Comparison of ENCODE assay signal across 8 mouse cellular contexts in the genomic region with DNA sequence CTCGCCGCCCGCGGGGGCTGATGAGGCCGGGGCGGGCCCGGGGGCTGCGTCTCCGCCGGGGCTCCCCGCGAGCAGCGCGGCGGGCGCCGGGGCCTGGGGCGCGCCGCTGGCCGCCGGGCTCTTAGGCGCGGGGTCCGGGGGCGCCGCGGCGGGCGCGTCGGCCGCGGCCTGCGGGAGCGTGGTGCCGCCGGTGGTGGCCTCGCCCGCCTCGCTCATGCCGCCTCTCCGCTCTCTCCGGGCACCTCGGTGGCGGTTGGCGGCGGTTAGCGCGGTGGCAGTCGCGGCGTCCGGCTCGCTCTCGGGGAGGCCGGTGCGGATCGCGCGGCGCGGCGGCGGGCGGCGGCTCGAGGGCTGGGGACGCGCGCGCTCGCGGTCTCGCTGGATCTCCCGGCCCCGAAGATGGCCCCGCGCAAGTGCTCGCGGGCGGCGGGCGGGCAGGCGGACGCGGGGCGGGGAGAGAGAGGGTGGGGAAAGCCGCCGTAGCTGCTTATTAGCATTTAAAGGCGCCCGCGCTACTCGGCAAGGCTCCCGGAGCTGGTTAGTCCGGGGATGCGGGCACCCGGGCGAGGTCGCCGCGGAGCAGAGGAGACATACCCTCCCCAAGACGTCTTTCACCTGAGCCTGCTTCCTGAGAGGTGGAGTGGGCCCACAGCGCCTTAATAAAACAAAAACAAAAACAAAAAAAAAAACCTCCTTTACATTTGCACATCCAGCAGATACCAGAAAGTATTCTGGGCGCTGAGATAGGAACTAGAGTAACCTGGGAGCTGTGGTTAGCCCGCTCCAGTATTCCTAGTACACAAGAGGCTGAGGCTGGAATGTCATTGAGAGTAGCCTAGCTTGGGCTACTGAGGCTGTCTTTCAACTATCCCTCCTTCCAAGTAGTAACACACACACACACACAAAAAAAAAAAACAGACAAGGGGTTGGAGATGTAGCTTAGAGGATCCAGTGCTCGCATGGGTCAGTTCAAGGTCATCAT. TPM values are rescaled to one million over a fixed set of nuclear protein-coding genes. Genes with fewer than 3 reads are reported as not detected.
DNase-seq lines count a peak whose midpoint lies in the region; ATAC-seq lines count a peak whose summit lies in the region.

Gene Ybx3 (minus strand): TSS at position 437 of the 982 bp plus-strand sequence.

- ATAC-seq in erythroid progenitor cell, adult 5-6 weeks (replicated peaks; ENCODE audit: low FRiP score, poor library complexity, severe bottlenecking): peak; percentile 73
- ATAC-seq in heart, embryonic 13.5 days (ENCODE audit: extremely low read depth, insufficient number of reproducible peaks, low FRiP score, low TSS enrichment): peak; percentile 69
- ATAC-seq in liver, embryonic 11.5 days (replicated peaks; ENCODE audit: low FRiP score): peak; percentile 85

- H3K9ac ChIP-seq in heart, embryonic 13.5 days: peak within 1 kb of the TSS; percentile 98
- H3K9ac ChIP-seq in liver, embryonic 11.5 days (ENCODE audit: low read depth, low read length): peak within 1 kb of the TSS; percentile 97

- H3K9me3 ChIP-seq in heart, embryonic 13.5 days: no peaks in the 10 kb centered on the region
- no peaks in the 10 kb centered on the region for H3K9me3 ChIP-seq in liver, embryonic 11.5 days (ENCODE audit: control insufficient read depth, low read length)

- DNase-seq in CD4-positive, CD25-positive, alpha-beta regulatory T cell, adult 2 months (ENCODE audit: low read depth, low spot score): peak; percentile 82
- DNase-seq in brain, embryonic 18.5 days (ENCODE audit: low read depth, low spot score): peak; percentile 64
- peak; percentile 93 for DNase-seq in kidney, postnatal 10 days
- peak; percentile 86 for DNase-seq in liver, embryonic 11.5 days (ENCODE audit: low spot score)
- DNase-seq in naive thymus-derived CD4-positive, alpha-beta T cell, adult 2 months (ENCODE audit: low read depth): peak; percentile 49
- DNase-seq in splenic B cell, adult 2 months (ENCODE audit: low read depth, low spot score): peak; percentile 77

- H3K4me2 ChIP-seq in heart, embryonic 13.5 days: peak within 1 kb of the TSS; percentile 94
- H3K4me2 ChIP-seq in liver, embryonic 11.5 days: peak within 1 kb of the TSS; percentile 71

- H3K4me3 ChIP-seq in heart, embryonic 13.5 days: peak within 1 kb of the TSS; percentile 96
- peak within 1 kb of the TSS; percentile 96 for H3K4me3 ChIP-seq in liver, embryonic 11.5 days (ENCODE audit: low read depth, low read length)

- no peaks in the 10 kb centered on the region for H3K36me3 ChIP-seq in heart, embryonic 13.5 days
- no peaks in the 10 kb centered on the region for H3K36me3 ChIP-seq in liver, embryonic 11.5 days (ENCODE audit: control insufficient read depth, insufficient read depth, low read length)
- no peaks in the 10 kb centered on the region for H3K36me3 ChIP-seq in splenic B cell, adult 2 months (ENCODE audit: control insufficient read depth, insufficient read depth, low read length, poor library complexity, severe bottlenecking)

- H3K27me3 ChIP-seq in heart, embryonic 13.5 days (replicated peaks): no peaks in the 10 kb centered on the region
- no peaks in the 10 kb centered on the region for H3K27me3 ChIP-seq in liver, embryonic 11.5 days (replicated peaks; ENCODE audit: control insufficient read depth, insufficient read depth, low read length)
- H3K27me3 ChIP-seq in splenic B cell, adult 2 months (ENCODE audit: control insufficient read depth, insufficient read depth, low read length, poor library complexity, severe bottlenecking): no peaks in the 10 kb centered on the region

- under 1% methylated on average over 61 of the region's 107 CpGs for WGBS in heart, embryonic 13.5 days
- under 1% methylated on average over 97 of the region's 107 CpGs for WGBS in liver, embryonic 11.5 days

- H3K27ac ChIP-seq in heart, embryonic 13.5 days (replicated peaks): peak within 1 kb of the TSS; percentile 93
- peak within 1 kb of the TSS; percentile 97 for H3K27ac ChIP-seq in liver, embryonic 11.5 days (ENCODE audit: low read depth, low read length)

- H3K4me1 ChIP-seq in heart, embryonic 13.5 days: peaks cover 45% of the 10 kb centered on the region
- H3K4me1 ChIP-seq in liver, embryonic 11.5 days (replicated peaks; ENCODE audit: control insufficient read depth, insufficient read depth, low read length): peaks cover 29% of the 10 kb centered on the region

RNA-seq across cellular contexts. Expression of gene Ybx3, which starts in this region (rescaled TPM):
- 426 and 461 TPM in 2 replicates for total RNA-seq in erythroid progenitor cell, adult 5-6 weeks (2015; ENCODE audit: low replicate concordance)
- 493 and 501 TPM in 2 replicates for total RNA-seq in erythroid progenitor cell, adult 5-6 weeks (2017; ENCODE audit: low replicate concordance)
- 36.9 and 43.2 TPM in 2 replicates for polyA plus RNA-seq in heart, embryonic 13.5 days (2015; fragmentation: Nextera tagmentation; extraction: Ambion mirVana)
- 104 and 125 TPM in 2 replicates for polyA plus RNA-seq in liver, embryonic 11.5 days (2014; fragmentation: Nextera tagmentation; extraction: Ambion mirVana)

Comparison
In these comparisons a context has a peak if more than half of its experiments do, and no peak if none do; other contexts are left out.
1. Peak in every context shown above with its lines: DNase-seq, ATAC-seq, H3K4me3 ChIP-seq and H3K27ac ChIP-seq.